Mouse (Mus musculus) B cell, adult 67 days (primary cell): ENCODE data around the gene Asb11. TPM values are rescaled to one million over a fixed set of nuclear protein-coding genes. Genes with fewer than 3 reads are reported as not detected.

ENCODE experiments used
- total RNA-seq, 2 experiments: library from RNA; stranded (reverse); gene quantifications; 4 replicates each; pipeline ENCODE4 v1.2.4; 2023

Gene Asb11
- not detected for total RNA-seq

GRCm38 (mm10) chrX:164436709-164437108, at the start of gene Asb11:
Asb11 (plus strand) TSS chrX:164436994.

GRCm38 (mm10) chrX:164419471-164419939, 17.3 kb upstream of the Asb11 start, which contains the start of gene Piga:
Piga (plus strand) TSS chrX:164419787.

GRCm38 (mm10) chrX:164505709-164506498, 69.1 kb downstream of the Asb11 start, which contains the start of gene Asb9:
Asb9 (plus strand) TSS chrX:164506327.

Other genes with a start within 250 kb of the Asb11 start
- not detected for gene Bmx, start 178.8 kb upstream of the Asb11 start, total RNA-seq
- not detected for gene Pir, start 167.6 kb upstream of the Asb11 start, total RNA-seq
- gene Vegfd, start 63.6 kb upstream of the Asb11 start, total RNA-seq: not detected
- gene Piga, start 17.2 kb upstream of the Asb11 start, total RNA-seq: 10 to 100 TPM; 15.4 to 17.2 TPM
- gene Asb9, start 69.3 kb downstream of the Asb11 start, total RNA-seq: not detected